Mouse (Mus musculus): Measurements from ENCODE around the gene Taldo1. TPM values are rescaled to one million over a fixed set of nuclear protein-coding genes. Genes with fewer than 3 reads are reported as not detected.
A peak's percentile ranks its signal among the peaks of the same experiment; 100 is the strongest.

The Taldo1 gene
- polyA plus RNA-seq, 1 experiment: 522 TPM

GRCm38 (mm10) chr7:141373611-141374010, 18.4 kb upstream of the Taldo1 start:
- Histone ChIP-seq H3K4me3 (replicated peaks; ENCODE audit: control insufficient read depth, low read depth, low read length) (no peak overlapping the region), H3K27ac (ENCODE audit: control insufficient read depth, insufficient read depth, low read depth, low read length, poor library complexity) (no peak overlapping the region), H3K4me1 (ENCODE audit: control insufficient read depth, insufficient read depth, low read length) (no peaks in the 10 kb centered on the region; the same call in 1 of the 2 replicates)
- TF ChIP-seq POLR2A (IDR thresholded peaks at IDR 0.05; ENCODE audit: borderline replicate concordance, control insufficient read depth, low read depth, low read length): no peak
- no peak for TF ChIP-seq CTCF (IDR thresholded peaks at IDR 0.05; ENCODE audit: control insufficient read depth, insufficient read depth, low read length)
- WGBS: 78% methylated on average over 6 of the region's 6 CpGs

- no peaks in the 10 kb centered on the region; the same call in 1 of the 2 replicates for H3K4me1 ChIP-seq (ENCODE audit: control insufficient read depth, insufficient read depth, low read length)
- H3K27ac ChIP-seq (ENCODE audit: control insufficient read depth, insufficient read depth, low read depth, low read length, poor library complexity): no peak overlapping the region
- no peak for TF ChIP-seq POLR2A (IDR thresholded peaks at IDR 0.05; ENCODE audit: borderline replicate concordance, control insufficient read depth, low read depth, low read length)
- no peak for TF ChIP-seq CTCF (IDR thresholded peaks at IDR 0.05; ENCODE audit: control insufficient read depth, insufficient read depth, low read length)
- no peak overlapping the region for H3K4me3 ChIP-seq (replicated peaks; ENCODE audit: control insufficient read depth, low read depth, low read length)
These were observed 17.6 kb upstream of the Taldo1 start for GRCm38 (mm10) chr7:141374399-141374798.

- WGBS: 23% methylated on average over 4 of the region's 4 CpGs
- Histone ChIP-seq H3K4me3 (replicated peaks; ENCODE audit: control insufficient read depth, low read depth, low read length) (no peak overlapping the region), H3K27ac (ENCODE audit: control insufficient read depth, insufficient read depth, low read depth, low read length, poor library complexity) (peak overlapping the region; percentile 78), H3K4me1 (ENCODE audit: control insufficient read depth, insufficient read depth, low read length) (peaks cover 3% of the 10 kb centered on the region; the same call in 1 of the 2 replicates)
- TF ChIP-seq CTCF (IDR thresholded peaks at IDR 0.05; ENCODE audit: control insufficient read depth, insufficient read depth, low read length) (no peak), POLR2A (IDR thresholded peaks at IDR 0.05; ENCODE audit: borderline replicate concordance, control insufficient read depth, low read depth, low read length) (no peak)
These were observed 12.4 kb upstream of the Taldo1 start for GRCm38 (mm10) chr7:141379584-141379983.

GRCm38 (mm10) chr7:141381068-141381835, 10.7 kb upstream of the Taldo1 start:
- TF ChIP-seq CTCF (IDR thresholded peaks at IDR 0.05; ENCODE audit: control insufficient read depth, insufficient read depth, low read length): no peak
- Histone ChIP-seq H3K4me1 (ENCODE audit: control insufficient read depth, insufficient read depth, low read length) (peaks cover 3% of the 10 kb centered on the region; the same call in 1 of the 2 replicates), H3K4me3 (replicated peaks; ENCODE audit: control insufficient read depth, low read depth, low read length) (no peak overlapping the region), H3K27ac (ENCODE audit: control insufficient read depth, insufficient read depth, low read depth, low read length, poor library complexity) (peak overlapping the region; percentile 2; the same call in 1 of the 2 replicates)
- WGBS: 48% methylated on average over 4 of the region's 4 CpGs

- 24% methylated on average over 2 of the region's 2 CpGs for WGBS
- Histone ChIP-seq H3K27ac (ENCODE audit: control insufficient read depth, insufficient read depth, low read depth, low read length, poor library complexity) (no peak overlapping the region), H3K4me1 (ENCODE audit: control insufficient read depth, insufficient read depth, low read length) (peaks cover 1% of the 10 kb centered on the region; the same call in 1 of the 2 replicates), H3K4me3 (replicated peaks; ENCODE audit: control insufficient read depth, low read depth, low read length) (no peak overlapping the region)
- TF ChIP-seq CTCF (IDR thresholded peaks at IDR 0.05; ENCODE audit: control insufficient read depth, insufficient read depth, low read length) (no peak), POLR2A (IDR thresholded peaks at IDR 0.05; ENCODE audit: borderline replicate concordance, control insufficient read depth, low read depth, low read length) (no peak)
These were observed 4.1 kb upstream of the Taldo1 start for GRCm38 (mm10) chr7:141387807-141388486.

GRCm38 (mm10) chr7:141388487-141389109, 3.4 kb upstream of the Taldo1 start:
- H3K27ac ChIP-seq (ENCODE audit: control insufficient read depth, insufficient read depth, low read depth, low read length, poor library complexity): peak overlapping the region; percentile 32
- TF ChIP-seq CTCF (IDR thresholded peaks at IDR 0.05; ENCODE audit: control insufficient read depth, insufficient read depth, low read length): no peak
- TF ChIP-seq POLR2A (IDR thresholded peaks at IDR 0.05; ENCODE audit: borderline replicate concordance, control insufficient read depth, low read depth, low read length): no peak
- WGBS: 51% methylated on average over 3 of the region's 3 CpGs
- peaks cover 1% of the 10 kb centered on the region; the same call in 1 of the 2 replicates for H3K4me1 ChIP-seq (ENCODE audit: control insufficient read depth, insufficient read depth, low read length)
- no peak overlapping the region for H3K4me3 ChIP-seq (replicated peaks; ENCODE audit: control insufficient read depth, low read depth, low read length)

- H3K27ac ChIP-seq (ENCODE audit: control insufficient read depth, insufficient read depth, low read depth, low read length, poor library complexity): peak overlapping the region; percentile 16; the same call in 1 of the 2 replicates
- 64% methylated on average over 9 of the region's 9 CpGs for WGBS
- H3K4me1 ChIP-seq (ENCODE audit: control insufficient read depth, insufficient read depth, low read length): peaks cover 1% of the 10 kb centered on the region; the same call in 1 of the 2 replicates
- TF ChIP-seq CTCF (IDR thresholded peaks at IDR 0.05; ENCODE audit: control insufficient read depth, insufficient read depth, low read length): no peak
- TF ChIP-seq POLR2A (IDR thresholded peaks at IDR 0.05; ENCODE audit: borderline replicate concordance, control insufficient read depth, low read depth, low read length): no peak
- H3K4me3 ChIP-seq (replicated peaks; ENCODE audit: control insufficient read depth, low read depth, low read length): no peak overlapping the region
These were observed 1.4 kb upstream of the Taldo1 start for GRCm38 (mm10) chr7:141390326-141391259.
